Mouse (Mus musculus): ENCODE data around the gene Olfr1310. TPM values are rescaled to one million over a fixed set of nuclear protein-coding genes. Genes with fewer than 3 reads are reported as not detected.
"Not testable (repeated sequence)": the region's sequence is repeated elsewhere in the genome, so short reads cannot be mapped to it uniquely, and the experiment has no call there.

Gene Olfr1310
- total RNA-seq (2012; rRNA removed), result not detected in 2 replicates

GRCm38 (mm10) chr2:112012608-112013007, at the start of gene Olfr1310:
Olfr1310 (minus strand) TSS chr2:112012708.
- Histone ChIP-seq H3K4me3 (ENCODE audit: insufficient read depth in 1 of 2, low read depth in 1 of 2, low read length in 2 of 2, poor library complexity in 1 of 2, severe bottlenecking in 1 of 2) (no peak within 1 kb of the TSS), H3K27ac (ENCODE audit: insufficient read depth, low read depth, low read length, poor library complexity, severe bottlenecking) (no peak within 1 kb of the TSS), H3K4me1 (ENCODE audit: control insufficient read depth in 2 of 2, insufficient read depth in 2 of 2, low read length in 2 of 2, poor library complexity in 1 of 2) (no peaks in the 10 kb centered on the region), H3K9me3 (ENCODE audit: control insufficient read depth, insufficient read depth, low read depth, low read length) (no peaks in the 10 kb centered on the region), H3K36me3 (ENCODE audit: control insufficient read depth, insufficient read depth, low read length, poor library complexity, severe bottlenecking) (no peaks in the 10 kb centered on the region), H3K9ac (ENCODE audit: insufficient read depth, low read depth, low read length, poor library complexity, severe bottlenecking) (no peak within 1 kb of the TSS)
- TF ChIP-seq HCFC1 (IDR thresholded peaks at IDR 0.05; ENCODE audit: borderline replicate concordance, insufficient read depth, low read length), result no peak
- TF ChIP-seq CHD2 (IDR thresholded peaks at IDR 0.05; ENCODE audit: low read depth, low read length), result no peak
- TF ChIP-seq ZNF384 (IDR thresholded peaks at IDR 0.05; ENCODE audit: low read depth, low read length), result no peak
- TF ChIP-seq ZC3H11A (IDR thresholded peaks at IDR 0.05; ENCODE audit: borderline replicate concordance, low read depth, low read length), result no peak
- TF ChIP-seq MAFK (IDR thresholded peaks at IDR 0.05; ENCODE audit: insufficient read depth, low read depth, low read length), result no peak
- in situ Hi-C loops (cut with MboI; ENCODE audit: low sequenced_read_pairs in 2 of 2, unreplicated experiment in 2 of 2), result no loop called here
- DNase-seq (ENCODE audit: low read depth, low spot score), result no peak

- TF ChIP-seq CHD2 (IDR thresholded peaks at IDR 0.05; ENCODE audit: low read depth, low read length) (no peak), ZC3H11A (IDR thresholded peaks at IDR 0.05; ENCODE audit: borderline replicate concordance, low read depth, low read length) (no peak), HCFC1 (IDR thresholded peaks at IDR 0.05; ENCODE audit: borderline replicate concordance, insufficient read depth, low read length) (no peak), MAFK (IDR thresholded peaks at IDR 0.05; ENCODE audit: insufficient read depth, low read depth, low read length) (no peak), ZNF384 (IDR thresholded peaks at IDR 0.05; ENCODE audit: low read depth, low read length) (no peak)
- in situ Hi-C loops (cut with MboI; ENCODE audit: low sequenced_read_pairs in 2 of 2, unreplicated experiment in 2 of 2), result no loop called here
- DNase-seq (ENCODE audit: low read depth, low spot score), result no peak
These were observed 37.6 kb upstream of the Olfr1310 start, which contains the start of gene Olfr1312 for GRCm38 (mm10) chr2:112050138-112050537. Olfr1312 (minus strand) TSS chr2:112050238.

GRCm38 (mm10) chr2:112026971-112027370, 14.5 kb upstream of the Olfr1310 start:
- H3K9ac ChIP-seq (ENCODE audit: insufficient read depth, low read depth, low read length, poor library complexity, severe bottlenecking); in situ Hi-C loops (cut with MboI; ENCODE audit: low sequenced_read_pairs in 2 of 2, unreplicated experiment in 2 of 2); H3K4me1 ChIP-seq (ENCODE audit: control insufficient read depth in 2 of 2, insufficient read depth in 2 of 2, low read length in 2 of 2, poor library complexity in 1 of 2); DNase-seq (ENCODE audit: low read depth, low spot score); H3K36me3 ChIP-seq (ENCODE audit: control insufficient read depth, insufficient read depth, low read length, poor library complexity, severe bottlenecking); H3K9me3 ChIP-seq (ENCODE audit: control insufficient read depth, insufficient read depth, low read depth, low read length); H3K4me3 ChIP-seq (ENCODE audit: insufficient read depth in 1 of 2, low read depth in 1 of 2, low read length in 2 of 2, poor library complexity in 1 of 2, severe bottlenecking in 1 of 2); H3K27ac ChIP-seq (ENCODE audit: insufficient read depth, low read depth, low read length, poor library complexity, severe bottlenecking): not testable (repeated sequence)

More at GRCm38 (mm10) chr2:112050138-112050537, 37.6 kb upstream of the Olfr1310 start, which contains the start of gene Olfr1312:
- no peaks in the 10 kb centered on the region for H3K36me3 ChIP-seq (ENCODE audit: control insufficient read depth, insufficient read depth, low read length, poor library complexity, severe bottlenecking)
- no peaks in the 10 kb centered on the region for H3K4me1 ChIP-seq (ENCODE audit: control insufficient read depth in 2 of 2, insufficient read depth in 2 of 2, low read length in 2 of 2, poor library complexity in 1 of 2)
- H3K9me3 ChIP-seq (ENCODE audit: control insufficient read depth, insufficient read depth, low read depth, low read length), result no peaks in the 10 kb centered on the region
- H3K27ac ChIP-seq (ENCODE audit: insufficient read depth, low read depth, low read length, poor library complexity, severe bottlenecking), result no peak within 1 kb of the TSS
- no peak within 1 kb of the TSS for H3K9ac ChIP-seq (ENCODE audit: insufficient read depth, low read depth, low read length, poor library complexity, severe bottlenecking)
- H3K4me3 ChIP-seq (ENCODE audit: insufficient read depth in 1 of 2, low read depth in 1 of 2, low read length in 2 of 2, poor library complexity in 1 of 2, severe bottlenecking in 1 of 2), result no peak within 1 kb of the TSS

- no peaks in the 10 kb centered on the region for H3K36me3 ChIP-seq (ENCODE audit: control insufficient read depth, insufficient read depth, low read length, poor library complexity, severe bottlenecking)
- TF ChIP-seq ZNF384 (IDR thresholded peaks at IDR 0.05; ENCODE audit: low read depth, low read length) (no peak), MAFK (IDR thresholded peaks at IDR 0.05; ENCODE audit: insufficient read depth, low read depth, low read length) (no peak), CHD2 (IDR thresholded peaks at IDR 0.05; ENCODE audit: low read depth, low read length) (no peak), HCFC1 (IDR thresholded peaks at IDR 0.05; ENCODE audit: borderline replicate concordance, insufficient read depth, low read length) (no peak), ZC3H11A (IDR thresholded peaks at IDR 0.05; ENCODE audit: borderline replicate concordance, low read depth, low read length) (no peak)
- no peaks in the 10 kb centered on the region for H3K9me3 ChIP-seq (ENCODE audit: control insufficient read depth, insufficient read depth, low read depth, low read length)
- no peak within 1 kb of the TSS for H3K4me3 ChIP-seq (ENCODE audit: insufficient read depth in 1 of 2, low read depth in 1 of 2, low read length in 2 of 2, poor library complexity in 1 of 2, severe bottlenecking in 1 of 2)
- no peak within 1 kb of the TSS for H3K27ac ChIP-seq (ENCODE audit: insufficient read depth, low read depth, low read length, poor library complexity, severe bottlenecking)
- in situ Hi-C loops (cut with MboI; ENCODE audit: low sequenced_read_pairs in 2 of 2, unreplicated experiment in 2 of 2), result no loop called here
- H3K9ac ChIP-seq (ENCODE audit: insufficient read depth, low read depth, low read length, poor library complexity, severe bottlenecking), result no peak within 1 kb of the TSS
- no peak for DNase-seq (ENCODE audit: low read depth, low spot score)
- no peaks in the 10 kb centered on the region for H3K4me1 ChIP-seq (ENCODE audit: control insufficient read depth in 2 of 2, insufficient read depth in 2 of 2, low read length in 2 of 2, poor library complexity in 1 of 2)
These were observed 11.8 kb upstream of the Olfr1310 start, which contains the start of gene Olfr1311 for GRCm38 (mm10) chr2:112024312-112024711. Olfr1311 (minus strand) TSS chr2:112024412.

- H3K9ac ChIP-seq (ENCODE audit: insufficient read depth, low read depth, low read length, poor library complexity, severe bottlenecking), result no peak overlapping the region
- DNase-seq (ENCODE audit: low read depth, low spot score), result no peak
- no peak for TF ChIP-seq MAFK (IDR thresholded peaks at IDR 0.05; ENCODE audit: insufficient read depth, low read depth, low read length)
- no peak for TF ChIP-seq CHD2 (IDR thresholded peaks at IDR 0.05; ENCODE audit: low read depth, low read length)
- TF ChIP-seq ZC3H11A (IDR thresholded peaks at IDR 0.05; ENCODE audit: borderline replicate concordance, low read depth, low read length), result no peak
- TF ChIP-seq HCFC1 (IDR thresholded peaks at IDR 0.05; ENCODE audit: borderline replicate concordance, insufficient read depth, low read length), result no peak
- no peak for TF ChIP-seq ZNF384 (IDR thresholded peaks at IDR 0.05; ENCODE audit: low read depth, low read length)
- in situ Hi-C loops (cut with MboI; ENCODE audit: low sequenced_read_pairs in 2 of 2, unreplicated experiment in 2 of 2), result no loop called here
- no peak overlapping the region for H3K4me3 ChIP-seq (ENCODE audit: insufficient read depth in 1 of 2, low read depth in 1 of 2, low read length in 2 of 2, poor library complexity in 1 of 2, severe bottlenecking in 1 of 2)
- no peak overlapping the region for H3K27ac ChIP-seq (ENCODE audit: insufficient read depth, low read depth, low read length, poor library complexity, severe bottlenecking)
- H3K4me1 ChIP-seq (ENCODE audit: control insufficient read depth in 2 of 2, insufficient read depth in 2 of 2, low read length in 2 of 2, poor library complexity in 1 of 2), result no peaks in the 10 kb centered on the region
- H3K36me3 ChIP-seq (ENCODE audit: control insufficient read depth, insufficient read depth, low read length, poor library complexity, severe bottlenecking), result no peaks in the 10 kb centered on the region
- H3K9me3 ChIP-seq (ENCODE audit: control insufficient read depth, insufficient read depth, low read depth, low read length), result no peaks in the 10 kb centered on the region
These were observed 2.4 kb upstream of the Olfr1310 start for GRCm38 (mm10) chr2:112014900-112015299.
